Mouse (Mus musculus): ENCODE results near the gene Rnf212b. TPM values are rescaled to one million over a fixed set of nuclear protein-coding genes. Genes with fewer than 3 reads are reported as not detected.
A peak's percentile ranks its signal among the peaks of the same experiment; 100 is the strongest.

The Rnf212b gene
- total and polyA plus RNA-seq, 2 experiments = not detected

GRCm38 (mm10) chr14:54866936-54867335 is 53.0 kb downstream of the Rnf212b start:
- 61% methylated on average over 5 of the region's 5 CpGs for WGBS
- no peak for DNase-seq (ENCODE audit: extremely low read depth, low read depth, low spot score)
- Histone ChIP-seq H3K36me3 (ENCODE audit: control insufficient read depth, insufficient read depth, low read length) (no peaks in the 10 kb centered on the region), H3K79me2 (ENCODE audit: control insufficient read depth, insufficient read depth, low read length) (no peaks in the 10 kb centered on the region), H3K4me3 (ENCODE audit: insufficient read depth, low read depth, low read length) (no peak overlapping the region), H3K27ac (replicated peaks; ENCODE audit: insufficient read depth, low read depth, low read length) (no peak overlapping the region), H3K9ac (ENCODE audit: low read depth, low read length) (no peak overlapping the region), H3K27me3 (ENCODE audit: control insufficient read depth, insufficient read depth, low read length) (no peaks in the 10 kb centered on the region), H3K4me1 (ENCODE audit: control insufficient read depth, insufficient read depth, low read length) (no peaks in the 10 kb centered on the region)
- no peak for TF ChIP-seq POLR2A (IDR thresholded peaks at IDR 0.05; ENCODE audit: extremely low read depth, insufficient read depth, low read length)
- peak; percentile 68 for TF ChIP-seq CTCF (IDR thresholded peaks at IDR 0.05; ENCODE audit: low read depth, low read length)

- Histone ChIP-seq H3K4me3 (ENCODE audit: insufficient read depth, low read depth, low read length) (no peak overlapping the region), H3K9ac (ENCODE audit: low read depth, low read length) (no peak overlapping the region), H3K27ac (replicated peaks; ENCODE audit: insufficient read depth, low read depth, low read length) (no peak overlapping the region), H3K27me3 (ENCODE audit: control insufficient read depth, insufficient read depth, low read length) (no peaks in the 10 kb centered on the region), H3K79me2 (ENCODE audit: control insufficient read depth, insufficient read depth, low read length) (no peaks in the 10 kb centered on the region), H3K36me3 (ENCODE audit: control insufficient read depth, insufficient read depth, low read length) (no peaks in the 10 kb centered on the region), H3K4me1 (ENCODE audit: control insufficient read depth, insufficient read depth, low read length) (no peaks in the 10 kb centered on the region)
- TF ChIP-seq POLR2A (IDR thresholded peaks at IDR 0.05; ENCODE audit: extremely low read depth, insufficient read depth, low read length) (no peak), CTCF (IDR thresholded peaks at IDR 0.05; ENCODE audit: low read depth, low read length) (no peak)
- WGBS = 83% methylated on average over 4 of the region's 4 CpGs
- DNase-seq (ENCODE audit: extremely low read depth, low read depth, low spot score) = no peak
Observed at GRCm38 (mm10) chr14:54868026-54868425, 54.1 kb downstream of the Rnf212b start.

GRCm38 (mm10) chr14:54870861-54871260 is 56.9 kb downstream of the Rnf212b start, which contains the start of gene Homez:
Homez (minus strand) TSS chr14:54870961.
- no peak for TF ChIP-seq POLR2A (IDR thresholded peaks at IDR 0.05; ENCODE audit: extremely low read depth, insufficient read depth, low read length)
- WGBS = 93% methylated on average over 5 of the region's 5 CpGs
- no peaks in the 10 kb centered on the region for H3K79me2 ChIP-seq (ENCODE audit: control insufficient read depth, insufficient read depth, low read length)
- H3K4me3 ChIP-seq (ENCODE audit: insufficient read depth, low read depth, low read length) = no peak within 1 kb of the TSS
- no peak within 1 kb of the TSS for H3K9ac ChIP-seq (ENCODE audit: low read depth, low read length)
- peaks cover 1% of the 10 kb centered on the region; the same call in 1 of the 2 replicates for H3K4me1 ChIP-seq (ENCODE audit: control insufficient read depth, insufficient read depth, low read length)
- no peaks in the 10 kb centered on the region for H3K27me3 ChIP-seq (ENCODE audit: control insufficient read depth, insufficient read depth, low read length)
- no peak for DNase-seq (ENCODE audit: extremely low read depth, low read depth, low spot score)
- no peaks in the 10 kb centered on the region for H3K36me3 ChIP-seq (ENCODE audit: control insufficient read depth, insufficient read depth, low read length)
- no peak within 1 kb of the TSS for H3K27ac ChIP-seq (replicated peaks; ENCODE audit: insufficient read depth, low read depth, low read length)

- 90% methylated on average over 3 of the region's 3 CpGs for WGBS
- Histone ChIP-seq H3K27ac (replicated peaks; ENCODE audit: insufficient read depth, low read depth, low read length) (no peak overlapping the region), H3K79me2 (ENCODE audit: control insufficient read depth, insufficient read depth, low read length) (no peaks in the 10 kb centered on the region), H3K4me1 (ENCODE audit: control insufficient read depth, insufficient read depth, low read length) (peaks cover 4% of the 10 kb centered on the region; the same call in 1 of the 2 replicates), H3K36me3 (ENCODE audit: control insufficient read depth, insufficient read depth, low read length) (no peaks in the 10 kb centered on the region), H3K4me3 (ENCODE audit: insufficient read depth, low read depth, low read length) (no peak overlapping the region), H3K9ac (ENCODE audit: low read depth, low read length) (no peak overlapping the region), H3K27me3 (ENCODE audit: control insufficient read depth, insufficient read depth, low read length) (no peaks in the 10 kb centered on the region)
- TF ChIP-seq CTCF (IDR thresholded peaks at IDR 0.05; ENCODE audit: low read depth, low read length) = no peak
- no peak for TF ChIP-seq POLR2A (IDR thresholded peaks at IDR 0.05; ENCODE audit: extremely low read depth, insufficient read depth, low read length)
- no peak for DNase-seq (ENCODE audit: extremely low read depth, low read depth, low spot score)
Observed at GRCm38 (mm10) chr14:54874165-54874564, 60.2 kb downstream of the Rnf212b start.

- Histone ChIP-seq H3K9ac (ENCODE audit: low read depth, low read length) (peak overlapping the region; percentile 86), H3K4me1 (ENCODE audit: control insufficient read depth, insufficient read depth, low read length) (peaks cover 4% of the 10 kb centered on the region; the same call in 1 of the 2 replicates), H3K27me3 (ENCODE audit: control insufficient read depth, insufficient read depth, low read length) (no peaks in the 10 kb centered on the region), H3K27ac (replicated peaks; ENCODE audit: insufficient read depth, low read depth, low read length) (0 out of 2 replicates have a peak overlapping the region, but pooled peaks have one; percentile 10), H3K36me3 (ENCODE audit: control insufficient read depth, insufficient read depth, low read length) (no peaks in the 10 kb centered on the region), H3K79me2 (ENCODE audit: control insufficient read depth, insufficient read depth, low read length) (no peaks in the 10 kb centered on the region), H3K4me3 (ENCODE audit: insufficient read depth, low read depth, low read length) (peak overlapping the region; percentile 71)
- 13% methylated on average over 36 of the region's 36 CpGs for WGBS
- DNase-seq (ENCODE audit: extremely low read depth, low read depth, low spot score) = no peak
- TF ChIP-seq POLR2A (IDR thresholded peaks at IDR 0.05; ENCODE audit: extremely low read depth, insufficient read depth, low read length) (no peak), CTCF (IDR thresholded peaks at IDR 0.05; ENCODE audit: low read depth, low read length) (no peak)
Observed at GRCm38 (mm10) chr14:54875844-54876538, 62.0 kb downstream of the Rnf212b start.

- TF ChIP-seq CTCF (IDR thresholded peaks at IDR 0.05; ENCODE audit: low read depth, low read length) (no peak), POLR2A (IDR thresholded peaks at IDR 0.05; ENCODE audit: extremely low read depth, insufficient read depth, low read length) (no peak)
- H3K27ac ChIP-seq (replicated peaks; ENCODE audit: insufficient read depth, low read depth, low read length) = peak overlapping the region; percentile 89
- 0% methylated on average over 51 of the region's 72 CpGs for WGBS
- H3K27me3 ChIP-seq (ENCODE audit: control insufficient read depth, insufficient read depth, low read length) = no peaks in the 10 kb centered on the region
- H3K36me3 ChIP-seq (ENCODE audit: control insufficient read depth, insufficient read depth, low read length) = no peaks in the 10 kb centered on the region
- H3K9ac ChIP-seq (ENCODE audit: low read depth, low read length) = peak overlapping the region; percentile 86
- DNase-seq (ENCODE audit: extremely low read depth, low read depth, low spot score) = peak; percentile 78
- peaks cover 4% of the 10 kb centered on the region; the same call in 1 of the 2 replicates for H3K4me1 ChIP-seq (ENCODE audit: control insufficient read depth, insufficient read depth, low read length)
- no peaks in the 10 kb centered on the region for H3K79me2 ChIP-seq (ENCODE audit: control insufficient read depth, insufficient read depth, low read length)
- H3K4me3 ChIP-seq (ENCODE audit: insufficient read depth, low read depth, low read length) = peak overlapping the region; percentile 71
Observed at GRCm38 (mm10) chr14:54876539-54877047, 62.7 kb downstream of the Rnf212b start.
